Mouse (Mus musculus) kidney, postnatal 4 days (tissue): ENCODE measurements around the gene Rora.

Source experiments
- DNase-seq, 2 experiments: peaks; one replicate each; pipeline ENCODE4 v3.0.0; 2021; ENCODE audit warnings: mixed read lengths in 2 of 2

Rora gene

DNA sequence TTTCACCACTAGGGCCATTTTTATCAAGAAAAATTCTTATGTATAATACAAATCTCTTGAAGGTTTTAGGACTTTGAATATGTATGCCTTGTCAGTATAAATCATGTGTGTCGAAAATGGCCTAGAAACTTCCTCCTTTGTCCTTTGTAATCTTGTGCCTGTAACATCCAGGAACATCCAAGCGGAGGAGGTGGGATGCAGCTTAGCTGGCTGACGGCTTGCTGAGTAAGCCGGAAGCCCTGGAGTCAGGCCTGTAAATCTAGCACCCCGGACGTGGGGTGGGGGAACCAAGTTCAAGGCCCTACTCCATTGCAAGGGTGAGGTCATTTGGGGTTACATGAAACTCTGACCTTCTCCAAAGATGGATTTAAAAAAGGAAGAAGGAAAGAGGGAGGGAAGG, 239.3 kb downstream of the Rora start:
- DNase-seq: no peak

DNA sequence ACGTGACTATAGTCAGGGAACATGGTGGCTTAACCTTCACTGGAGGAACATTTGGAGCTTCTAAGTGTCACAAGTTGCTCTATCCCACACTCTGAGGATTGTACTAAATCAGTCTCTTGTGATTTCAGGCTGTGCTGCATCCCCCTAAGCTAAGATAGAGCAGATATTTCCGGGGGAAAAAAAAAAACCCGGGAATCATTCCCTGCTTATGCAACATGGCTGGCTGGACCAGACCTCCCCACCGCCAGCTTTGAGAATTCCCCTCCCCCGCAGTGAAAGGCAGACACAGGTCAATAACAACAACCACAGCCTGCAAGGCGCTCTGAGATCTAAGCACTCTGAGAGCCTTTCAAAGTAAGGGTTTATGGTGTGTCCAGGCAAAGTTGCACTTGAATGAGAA, 244.7 kb downstream of the Rora start:
- no peak for DNase-seq

- peak; percentile 26 to 33 for DNase-seq
These were observed 246.1 kb downstream of the Rora start for GRCm38 (mm10) chr9:68899525-68900222.

DNA sequence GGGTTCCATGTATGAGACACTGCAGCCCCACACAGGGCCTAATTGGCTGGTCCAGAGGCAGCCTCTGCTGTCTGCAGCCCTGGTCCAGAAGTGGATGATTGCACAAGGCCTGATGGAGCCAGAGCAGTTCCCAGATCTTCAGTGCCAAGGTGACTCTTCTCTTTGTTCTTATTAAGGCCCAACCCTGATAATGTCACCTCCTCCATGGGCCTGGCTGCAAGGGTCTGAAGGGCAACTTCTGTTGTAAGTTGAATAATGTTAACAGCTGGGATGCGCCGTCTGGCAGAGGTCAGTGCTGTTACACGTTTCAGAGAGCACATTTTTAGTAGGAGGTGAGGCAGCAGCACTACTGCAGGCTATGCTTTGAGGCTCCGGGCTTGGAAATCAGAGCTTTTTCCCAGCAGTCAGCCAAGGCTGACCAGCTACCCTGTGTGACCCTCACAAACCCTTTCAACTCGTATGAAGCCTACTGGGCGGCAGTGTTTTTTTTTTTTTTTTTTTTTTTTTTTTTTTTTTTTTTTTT, 252.8 kb downstream of the Rora start:
- DNase-seq: no peak

GRCm38 (mm10) chr9:68912483-68913151, 259.0 kb downstream of the Rora start:
- peak; percentile 54 to 59 for DNase-seq

- DNase-seq: no peak
These were observed 259.7 kb downstream of the Rora start for GRCm38 (mm10) chr9:68913191-68913697.

GRCm38 (mm10) chr9:68914541-68915275, 261.1 kb downstream of the Rora start:
- DNase-seq: no peak

GRCm38 (mm10) chr9:68916741-68917140, 263.2 kb downstream of the Rora start:
- DNase-seq: no peak

DNA sequence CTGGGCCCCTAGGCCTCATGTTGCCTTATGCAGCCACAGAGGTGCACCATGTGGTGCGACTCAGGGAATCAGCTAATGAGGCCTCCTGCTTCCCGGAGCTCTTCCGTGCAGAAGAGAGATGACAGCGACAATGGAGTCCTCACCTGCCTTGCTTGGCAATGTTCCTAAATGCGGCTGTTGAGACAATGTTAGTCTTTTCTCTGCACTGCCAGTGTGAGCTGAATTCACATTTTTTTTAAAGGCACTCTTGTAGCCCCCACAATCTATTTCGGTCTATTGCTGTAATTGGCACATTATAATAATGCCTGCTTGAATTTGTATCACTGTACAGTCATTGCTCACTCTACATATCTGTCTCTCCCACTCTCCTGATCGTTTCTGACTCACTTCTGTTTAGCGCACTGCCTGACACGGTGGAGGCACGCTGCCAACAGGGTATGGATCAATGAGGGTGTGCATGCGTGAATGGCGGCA, 269.6 kb downstream of the Rora start:
- no peak for DNase-seq

DNA sequence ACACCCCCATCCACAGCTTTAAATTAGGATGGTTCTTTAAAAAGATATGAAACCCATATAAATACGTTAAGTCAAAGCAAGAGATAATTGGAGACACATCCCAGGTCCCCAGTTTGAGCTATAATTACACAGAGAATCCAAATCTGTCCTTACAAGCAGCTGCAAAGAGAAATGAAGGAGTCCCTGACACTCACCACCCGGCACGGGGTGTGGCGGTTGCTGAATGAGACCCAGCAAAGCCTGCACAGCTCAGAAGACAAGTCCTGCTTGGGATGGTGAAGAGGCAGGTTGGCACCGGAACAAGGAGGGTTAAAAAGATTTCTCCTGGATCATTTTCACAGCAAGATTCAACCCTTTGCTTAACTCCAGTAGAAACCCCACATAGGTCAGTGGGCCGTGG, 272.8 kb downstream of the Rora start:
- no peak for DNase-seq

DNA sequence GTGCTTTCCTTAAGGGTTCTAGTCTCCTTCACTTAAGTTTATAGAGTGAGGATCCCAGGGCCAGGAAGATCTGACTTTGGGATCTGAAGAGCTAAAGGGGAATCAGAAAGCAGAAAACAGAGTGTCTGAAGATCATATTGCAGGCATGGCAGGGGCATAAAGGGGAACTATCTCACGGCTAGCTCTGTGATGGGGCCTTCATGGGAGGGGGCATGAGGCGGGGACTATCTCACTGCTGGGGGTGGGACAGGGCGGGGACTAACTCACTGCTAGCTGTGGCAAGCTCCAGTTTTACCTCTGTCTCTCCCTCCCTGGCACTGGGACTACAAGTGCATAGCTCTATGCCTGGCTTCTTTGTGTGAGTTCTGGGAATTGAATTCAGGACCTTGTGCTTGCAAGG, 279.6 kb downstream of the Rora start:
- no peak for DNase-seq

- no peak for DNase-seq
These were observed 280.7 kb downstream of the Rora start for GRCm38 (mm10) chr9:68934238-68934637.

- DNase-seq: no peak
These were observed 282.0 kb downstream of the Rora start for GRCm38 (mm10) chr9:68935611-68936010.

- peak in 1 of 2 experiments; percentile 47 for DNase-seq
These were observed 287.5 kb downstream of the Rora start for GRCm38 (mm10) chr9:68941037-68941436.

GRCm38 (mm10) chr9:68942595-68943011, 289.0 kb downstream of the Rora start:
- DNase-seq: peak in 1 of 2 experiments; percentile 25

DNA sequence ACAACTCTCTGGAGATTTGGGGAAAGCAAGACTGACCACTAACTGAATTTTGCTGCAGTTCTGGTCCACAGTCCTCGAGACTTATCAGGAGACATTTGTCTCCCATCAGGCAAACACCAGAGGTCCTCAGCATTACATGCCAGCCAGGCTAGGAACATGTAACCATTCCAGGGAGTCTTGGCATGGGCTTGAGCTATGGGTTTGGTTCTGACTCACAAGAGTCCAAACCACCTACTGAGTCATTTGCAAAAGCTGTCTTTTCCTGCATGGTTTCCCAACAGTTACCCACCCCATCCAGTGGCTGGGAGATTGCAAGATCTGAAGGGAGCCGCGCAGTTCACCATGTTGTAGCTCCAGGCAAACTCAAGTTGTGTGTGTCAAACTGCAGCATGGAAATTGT, 290.4 kb downstream of the Rora start:
- no peak for DNase-seq

DNA sequence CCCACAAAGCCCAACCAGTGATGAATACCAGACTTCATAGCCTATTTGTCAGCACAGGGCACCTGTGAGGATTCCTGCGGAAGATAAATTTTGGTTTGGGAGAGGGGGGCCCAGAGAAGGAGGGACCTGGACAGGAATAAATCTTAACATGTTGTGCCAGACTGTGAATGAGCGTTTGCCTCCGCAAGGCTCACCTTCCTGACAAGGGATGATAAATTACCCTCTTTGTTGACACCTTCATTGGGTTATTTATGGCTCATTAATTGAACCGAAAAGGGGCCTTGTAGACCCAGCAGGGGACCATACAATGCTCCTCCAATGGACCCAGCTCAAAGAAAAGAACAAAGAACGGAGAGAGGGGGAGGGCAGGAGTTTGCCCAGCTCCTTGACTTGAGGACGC, 294.1 kb downstream of the Rora start:
- no peak for DNase-seq

DNA sequence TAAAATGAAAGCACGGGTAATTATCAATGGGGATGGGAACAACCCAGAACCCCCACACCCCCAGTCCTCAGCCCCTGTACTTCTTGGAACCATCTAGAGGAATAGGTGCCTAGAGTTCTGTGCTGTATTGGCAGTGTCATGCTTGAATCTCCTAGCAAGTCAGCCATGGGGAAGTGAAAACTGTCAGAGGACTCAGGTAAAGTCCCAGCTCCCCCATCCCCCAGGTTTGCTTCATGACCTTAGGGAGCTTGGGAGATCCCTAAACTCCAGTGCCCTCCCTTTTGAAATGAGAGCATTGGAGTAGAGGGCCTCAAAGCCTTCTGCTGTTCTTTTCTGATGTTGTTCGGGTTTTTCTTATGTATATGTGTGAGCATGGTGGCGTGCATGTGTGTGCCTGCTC, 294.6 kb downstream of the Rora start:
- no peak for DNase-seq

- DNase-seq: peak; percentile 25 to 49
These were observed 302.8 kb downstream of the Rora start for GRCm38 (mm10) chr9:68956210-68956874.

DNA sequence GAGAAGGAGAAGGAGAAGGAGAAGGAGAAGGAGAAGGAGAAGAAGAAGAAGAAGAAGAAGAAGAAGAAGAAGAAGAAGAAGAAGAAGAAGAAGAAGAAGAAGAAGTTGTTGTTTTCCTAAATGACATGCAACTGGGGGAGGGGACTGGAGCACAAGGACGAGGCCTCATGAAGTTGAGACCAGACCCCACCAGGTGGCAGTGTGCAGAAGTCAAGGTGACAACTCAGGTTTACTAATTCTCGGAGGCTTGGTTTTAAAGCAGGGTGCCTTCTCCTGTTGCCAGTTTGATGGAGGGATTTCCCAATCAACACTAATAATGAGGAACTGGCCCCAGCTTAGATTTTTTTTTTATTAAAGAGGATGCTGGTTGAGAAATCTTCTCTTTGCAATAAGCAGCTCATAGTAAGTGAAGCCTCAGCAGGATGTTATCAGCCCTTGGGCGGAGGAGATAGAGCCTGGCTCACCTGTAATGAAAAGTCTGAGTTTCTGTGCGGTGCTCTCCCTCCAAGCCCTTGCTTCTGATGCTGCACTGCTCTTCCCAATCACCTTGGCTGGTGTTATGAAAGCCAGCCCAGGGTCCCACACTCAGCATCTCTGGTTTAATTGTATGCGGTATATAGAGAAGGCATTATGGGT, 303.5 kb downstream of the Rora start:
- peak; percentile 80 to 85 for DNase-seq

- no peak for DNase-seq
These were observed 304.2 kb downstream of the Rora start for GRCm38 (mm10) chr9:68957793-68958192.

- no peak for DNase-seq
These were observed 305.3 kb downstream of the Rora start for GRCm38 (mm10) chr9:68958919-68959318.
